Mouse (Mus musculus) cortical plate, adult 2 months (tissue): Measurements from ENCODE around the gene Tnfrsf19.

Source experiments
- CTCF ChIP-seq: fragments of 200-500 bp; IDR thresholded peaks from 2 replicates; pipeline ENCODE4 v1.5.1; 2011; ENCODE audit warnings: mild to moderate bottlenecking, control low read depth, low read length; ENCODE audit not compliant: insufficient read depth; ENCODE audit errors: extremely low read depth
- POLR2A ChIP-seq: fragments of 200-500 bp; IDR thresholded peaks from 2 replicates; pipeline ENCODE4 v1.6.1; 2011; ENCODE audit warnings: mild to moderate bottlenecking, low read length, control low read depth; ENCODE audit not compliant: insufficient read depth; ENCODE audit errors: extremely low read depth

DNA sequence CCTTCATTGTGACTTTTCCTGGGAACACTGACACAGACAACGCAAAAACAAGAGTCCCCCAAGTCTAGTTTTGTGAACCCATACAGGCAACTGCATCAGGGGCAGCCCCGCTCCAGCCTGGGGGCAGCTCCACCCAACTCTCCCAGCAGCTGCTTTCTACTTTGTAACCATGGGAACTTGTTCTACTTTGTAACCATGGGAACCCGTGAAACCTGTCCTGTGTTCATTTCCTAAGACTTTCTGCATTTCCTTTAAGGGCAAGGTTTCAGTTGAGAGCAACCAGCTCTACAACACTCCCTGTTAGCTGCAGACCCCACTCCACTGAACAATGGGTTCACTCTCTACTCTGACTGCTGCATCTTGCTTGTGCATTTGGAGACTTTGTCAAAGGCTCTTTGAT, 15.4 kb upstream of the Tnfrsf19 start:
- TF ChIP-seq POLR2A: no peak
- no peak for TF ChIP-seq CTCF
